Mouse (Mus musculus) liver, embryonic 12.5 days (tissue): Measurements from ENCODE around the gene Fdxacb1. TPM values are rescaled to one million over a fixed set of nuclear protein-coding genes. Genes with fewer than 3 reads are reported as not detected.
A peak's percentile ranks its signal among the peaks of the same experiment; 100 is the strongest.

Experiments used
- ATAC-seq: fragments of 200-750 bp; cut with Nextera tagmentation; 2 replicates; pipeline ENCODE4 v1.8.0; 2017; ENCODE audit warnings: moderate number of reproducible peaks, mild to moderate bottlenecking, moderate library complexity
- H3K27ac ChIP-seq: fragments of 300-500 bp; sonication (generic); 2 replicates; pipeline ENCODE4 v1.5.1; 2016; ENCODE audit warnings: mild to moderate bottlenecking
- H3K27me3 ChIP-seq: fragments of 300-500 bp; sonication (generic); replicated peaks from 2 replicates; pipeline ENCODE4 v1.6.1; 2016; ENCODE audit warnings: mild to moderate bottlenecking, moderate library complexity
- H3K36me3 ChIP-seq: fragments of 300-500 bp; sonication (generic); 2 replicates; pipeline ENCODE4 v1.6.1; 2016; ENCODE audit warnings: mild to moderate bottlenecking, moderate library complexity
- H3K4me1 ChIP-seq: fragments of 300-500 bp; sonication (generic); 2 replicates; pipeline ENCODE4 v1.6.1; 2016
- H3K4me2 ChIP-seq: fragments of 300-500 bp; sonication (generic); 2 replicates; pipeline ENCODE4 v1.6.1; 2016; ENCODE audit warnings: mild to moderate bottlenecking, moderate library complexity
- H3K4me3 ChIP-seq: fragments of 300-500 bp; sonication (generic); 2 replicates; pipeline ENCODE4 v1.5.1; 2016; ENCODE audit warnings: mild to moderate bottlenecking, moderate library complexity
- H3K9ac ChIP-seq: fragments of 300-500 bp; sonication (generic); 2 replicates; pipeline ENCODE4 v1.6.1; 2016; ENCODE audit warnings: mild to moderate bottlenecking, moderate library complexity
- H3K9me3 ChIP-seq: fragments of 300-500 bp; sonication (generic); replicated peaks from 2 replicates; pipeline ENCODE4 v1.6.1; 2016; ENCODE audit warnings: mild to moderate bottlenecking, moderate library complexity
- WGBS: fragments of 180-500 bp; shearing (Covaris S2); methylation state at CpG from one replicate; pipeline ENCODE4 v1.1.7; 2016; ENCODE audit not compliant: insufficient replicate concordance; 5-methylcytosine and 5-hydroxymethylcytosine counted together
- polyA plus RNA-seq: library from polyadenylated mRNA; unstranded; fragments of >200 nt; fragmentation: Nextera tagmentation; extraction: Ambion mirVana; gene quantifications from 2 replicates; pipeline ENCODE4 v1.2.1, GENCODE M21; 2016

Gene Fdxacb1
- polyA plus RNA-seq, 1 experiment from 2014 or later: 13.7 TPM

DNA sequence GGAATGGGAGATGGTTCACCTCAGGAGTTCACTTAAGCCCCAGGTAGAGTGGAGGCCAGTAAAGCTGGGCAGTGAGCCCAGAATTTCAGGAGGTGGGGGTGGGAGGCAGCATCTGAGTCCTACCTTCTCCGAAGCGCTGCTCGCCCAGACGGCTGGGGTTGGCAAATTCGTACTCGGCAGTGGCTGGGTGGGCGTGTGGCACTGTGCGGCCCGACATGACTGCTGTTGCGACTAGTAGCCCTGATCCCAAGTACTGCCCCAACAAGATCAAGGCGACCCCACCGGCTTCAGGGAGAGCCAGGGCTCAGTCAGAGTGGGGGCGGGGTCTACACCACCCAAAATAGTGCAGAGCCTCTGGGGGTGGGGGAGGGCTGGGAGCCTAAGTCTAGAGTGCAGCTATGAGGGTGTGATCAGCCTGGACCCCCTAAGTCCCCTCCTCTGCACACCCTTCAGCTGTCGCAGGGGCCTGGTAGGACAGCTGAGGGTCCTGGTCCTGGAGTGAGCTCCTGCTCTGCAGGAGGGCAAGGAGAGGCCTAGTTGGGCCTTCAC lies 15.9 kb upstream of the Fdxacb1 start, which contains the start of gene Hspb2:
Gene Hspb2 (minus strand): TSS at position 301 of the 549 bp plus-strand sequence.
- Histone ChIP-seq H3K4me1 (no peaks in the 10 kb centered on the region), H3K9ac (no peak within 1 kb of the TSS), H3K9me3 (no peaks in the 10 kb centered on the region), H3K27me3 (peaks cover 62% of the 10 kb centered on the region), H3K27ac (no peak within 1 kb of the TSS), H3K36me3 (no peaks in the 10 kb centered on the region), H3K4me3 (no peak within 1 kb of the TSS), H3K4me2 (no peak within 1 kb of the TSS)
- WGBS: 65% methylated on average over 14 of the region's 14 CpGs
- ATAC-seq: 0 out of 2 replicates have a peak, but pooled peaks have one; percentile 35

DNA sequence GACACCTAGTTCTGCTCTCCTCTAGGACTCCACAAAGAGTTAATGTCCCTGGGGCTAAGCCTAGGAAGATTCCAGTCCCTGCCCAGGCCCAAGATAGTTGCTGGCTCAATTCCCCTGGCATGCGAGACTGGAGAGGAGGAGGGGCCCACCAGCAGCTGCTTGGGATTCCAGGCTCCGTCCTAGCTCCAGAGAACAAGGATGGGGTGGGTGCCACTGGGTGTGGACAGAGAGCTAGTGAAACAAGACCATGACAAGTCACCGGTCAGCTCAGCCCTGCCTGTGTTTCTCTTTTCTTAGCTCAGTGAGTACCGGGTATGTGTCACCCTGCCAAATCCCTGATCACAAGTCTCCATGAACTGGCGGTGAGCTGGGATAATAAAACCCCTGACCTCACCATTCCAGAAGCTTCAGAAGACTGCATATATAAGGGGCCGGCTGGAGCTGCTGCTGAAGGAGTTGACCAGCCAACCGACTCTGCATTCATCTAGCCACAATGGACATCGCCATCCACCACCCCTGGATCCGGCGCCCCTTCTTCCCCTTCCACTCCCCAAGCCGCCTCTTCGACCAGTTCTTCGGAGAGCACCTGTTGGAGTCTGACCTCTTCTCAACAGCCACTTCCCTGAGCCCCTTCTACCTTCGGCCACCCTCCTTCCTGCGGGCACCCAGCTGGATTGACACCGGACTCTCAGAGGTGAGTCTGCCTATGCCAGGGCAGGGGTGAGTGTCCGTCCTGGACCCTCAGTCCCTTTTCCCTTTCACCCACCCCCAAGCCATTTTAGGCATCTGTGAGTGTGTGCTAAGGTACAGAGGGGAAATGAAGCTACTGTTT lies 15.0 kb upstream of the Fdxacb1 start:
- no peaks in the 10 kb centered on the region for H3K36me3 ChIP-seq
- no peak overlapping the region for H3K9ac ChIP-seq
- H3K9me3 ChIP-seq: no peaks in the 10 kb centered on the region
- no peak overlapping the region for H3K4me2 ChIP-seq
- 68% methylated on average over 17 of the region's 17 CpGs for WGBS
- H3K4me1 ChIP-seq: no peaks in the 10 kb centered on the region
- no peak overlapping the region for H3K27ac ChIP-seq
- H3K27me3 ChIP-seq: peaks cover 54% of the 10 kb centered on the region
- ATAC-seq: no peak
- H3K4me3 ChIP-seq: no peak overlapping the region

DNA sequence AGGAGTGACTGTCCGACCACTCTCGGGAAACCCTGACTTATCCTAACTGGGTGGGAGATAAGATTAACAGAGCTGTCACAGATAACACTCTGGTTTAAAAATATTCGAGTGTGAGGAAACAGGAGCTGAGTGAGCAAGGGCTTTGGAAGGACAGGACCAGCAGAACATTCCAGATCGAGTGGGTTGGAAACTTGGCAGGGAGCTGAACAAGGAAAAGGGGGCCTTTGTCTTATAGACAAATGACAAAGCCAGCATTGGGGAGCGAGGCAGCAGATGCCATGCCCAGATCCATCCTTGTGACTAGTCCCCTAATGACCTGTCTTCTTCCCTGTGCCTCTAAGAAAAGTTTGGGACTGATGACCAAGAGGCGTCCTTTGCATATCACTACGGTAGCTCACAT lies 14.1 kb upstream of the Fdxacb1 start:
- no peaks in the 10 kb centered on the region for H3K36me3 ChIP-seq
- H3K4me1 ChIP-seq: no peaks in the 10 kb centered on the region
- no peak overlapping the region for H3K9ac ChIP-seq
- 27% methylated on average over 7 of the region's 7 CpGs for WGBS
- H3K27ac ChIP-seq: no peak overlapping the region
- peaks cover 49% of the 10 kb centered on the region for H3K27me3 ChIP-seq
- H3K4me3 ChIP-seq: no peak overlapping the region
- no peaks in the 10 kb centered on the region for H3K9me3 ChIP-seq
- H3K4me2 ChIP-seq: no peak overlapping the region
- ATAC-seq: no peak

DNA sequence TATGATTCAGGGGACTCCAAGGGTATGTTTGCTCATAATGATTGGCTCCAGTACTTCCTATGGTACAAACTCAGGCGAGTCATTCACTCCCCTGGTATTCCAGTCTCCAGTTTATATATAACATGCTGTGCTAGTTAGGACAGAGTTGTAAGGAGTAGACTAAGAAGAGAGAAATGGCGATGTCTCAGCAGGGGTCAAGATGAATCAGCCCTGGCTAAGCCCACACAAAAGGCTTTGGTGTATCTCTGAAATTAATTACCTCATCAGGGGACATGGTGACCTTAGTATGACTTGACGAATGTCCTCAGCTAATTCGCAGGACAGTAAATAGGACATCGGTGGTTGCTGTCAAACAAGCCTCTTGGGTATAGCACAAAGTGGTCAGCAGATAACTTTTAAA lies 11.3 kb upstream of the Fdxacb1 start:
- no peak overlapping the region for H3K27ac ChIP-seq
- H3K27me3 ChIP-seq: peaks cover 39% of the 10 kb centered on the region
- 56% methylated on average over 5 of the region's 5 CpGs for WGBS
- H3K4me2 ChIP-seq: no peak overlapping the region
- H3K4me1 ChIP-seq: no peaks in the 10 kb centered on the region
- no peaks in the 10 kb centered on the region for H3K9me3 ChIP-seq
- H3K36me3 ChIP-seq: no peaks in the 10 kb centered on the region
- ATAC-seq: no peak
- H3K9ac ChIP-seq: no peak overlapping the region
- no peak overlapping the region for H3K4me3 ChIP-seq

DNA sequence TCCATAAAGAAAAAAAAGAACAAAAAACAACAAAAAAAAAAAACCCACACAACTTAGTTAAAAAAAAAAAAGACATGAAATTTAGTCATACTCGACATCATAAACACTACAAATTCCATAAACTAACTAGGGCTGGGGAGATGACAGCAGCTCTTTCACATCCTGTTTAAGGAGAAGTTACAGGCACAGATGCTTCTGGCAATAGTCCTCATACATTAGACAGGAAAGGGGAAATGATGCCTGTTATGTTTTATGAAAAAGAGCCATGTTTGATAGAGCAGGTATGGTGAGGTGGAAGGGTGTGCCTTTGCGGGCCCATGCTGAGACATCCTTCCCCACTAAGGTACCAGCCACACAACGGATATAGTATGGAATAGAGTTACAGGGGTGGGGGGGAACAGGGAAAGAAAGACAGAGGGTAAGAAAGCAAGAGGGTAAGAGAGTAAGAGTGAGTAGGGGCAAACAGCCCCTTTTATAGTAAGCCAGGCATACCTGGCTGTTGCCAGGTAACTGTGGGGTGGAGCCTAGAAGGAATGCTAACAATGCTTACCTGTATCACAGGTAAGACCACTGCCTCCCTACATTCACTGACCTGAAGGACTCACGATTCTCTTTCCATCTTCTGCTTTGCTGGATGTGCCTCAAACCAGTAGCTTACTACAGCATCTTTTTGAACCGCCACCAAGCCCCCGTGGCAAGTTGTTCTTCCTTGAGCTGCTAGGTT lies 6.4 kb upstream of the Fdxacb1 start:
- H3K36me3 ChIP-seq: no peaks in the 10 kb centered on the region; the same call in 1 of the 2 replicates

DNA sequence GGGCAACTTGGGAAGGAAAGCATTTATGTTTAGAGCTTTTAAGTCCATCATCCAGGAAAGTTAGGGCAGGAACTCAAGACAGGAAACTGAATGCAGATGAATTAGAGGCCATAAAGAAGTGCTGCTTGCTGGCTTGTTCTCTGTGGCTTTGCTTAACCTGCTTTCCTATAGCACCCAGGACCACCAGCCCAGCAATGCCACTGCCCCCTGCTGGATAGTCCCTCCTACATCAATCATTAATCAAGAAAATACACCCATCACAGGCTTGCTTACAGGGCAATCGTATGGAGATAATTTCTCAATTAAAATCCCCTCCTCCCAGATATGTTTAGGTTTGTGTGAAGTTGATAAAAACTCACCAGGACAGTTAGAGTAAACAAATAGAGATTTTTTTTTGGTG lies 4.7 kb upstream of the Fdxacb1 start:
- Histone ChIP-seq H3K4me1 (peaks cover 10% of the 10 kb centered on the region), H3K9ac (no peak overlapping the region), H3K27ac (no peak overlapping the region), H3K27me3 (0 out of 2 replicates have a peak, but pooled peaks cover 5% of the 10 kb centered on the region), H3K9me3 (no peaks in the 10 kb centered on the region), H3K36me3 (no peaks in the 10 kb centered on the region; the same call in 1 of the 2 replicates), H3K4me2 (no peak overlapping the region), H3K4me3 (no peak overlapping the region)
- no peak for ATAC-seq
- 77% methylated on average over 1 of the region's 1 CpGs for WGBS

More for the DNA sequence above, 6.4 kb upstream of the Fdxacb1 start:
- ATAC-seq: no peak
- no peak overlapping the region for H3K4me3 ChIP-seq
- no peak overlapping the region for H3K9ac ChIP-seq
- no peaks in the 10 kb centered on the region for H3K9me3 ChIP-seq
- 0 out of 2 replicates have a peak, but pooled peaks cover 5% of the 10 kb centered on the region for H3K27me3 ChIP-seq
- WGBS: 57% methylated on average over 6 of the region's 6 CpGs
- no peak overlapping the region for H3K4me2 ChIP-seq
- no peak overlapping the region for H3K27ac ChIP-seq
- no peaks in the 10 kb centered on the region for H3K4me1 ChIP-seq

DNA sequence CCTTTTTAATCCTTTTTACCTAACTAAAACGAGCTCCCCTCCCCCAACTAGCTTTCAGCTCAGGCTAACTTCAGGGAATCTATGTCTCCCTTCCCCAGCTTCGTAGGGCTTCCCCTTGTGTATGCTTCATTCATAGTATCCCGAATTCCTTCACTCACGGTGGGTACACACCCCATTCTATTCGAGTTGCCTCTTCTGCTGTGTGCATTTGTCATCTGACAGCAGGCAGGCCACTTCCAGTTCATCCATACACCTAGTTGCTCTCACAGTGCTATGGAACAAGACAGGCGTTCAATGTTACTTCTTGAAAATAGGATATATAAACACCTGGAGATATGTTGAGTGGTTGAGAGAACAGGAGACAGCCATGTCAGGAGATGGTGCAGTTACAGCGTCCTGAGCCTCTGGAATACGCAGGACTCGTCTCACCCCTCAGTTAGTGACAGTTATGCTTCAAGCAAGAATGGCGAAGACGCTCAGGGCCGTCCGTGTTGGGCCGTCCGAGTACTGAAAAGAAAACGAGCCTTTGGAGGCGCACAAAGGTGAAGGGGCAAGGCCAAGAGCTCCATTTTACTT lies 417 bp upstream of the Fdxacb1 start:
- Histone ChIP-seq H3K9me3 (no peaks in the 10 kb centered on the region), H3K4me3 (peak overlapping the region; percentile 75), H3K27me3 (no peaks in the 10 kb centered on the region), H3K27ac (peak overlapping the region; percentile 93), H3K9ac (peak overlapping the region; percentile 74), H3K4me2 (peak overlapping the region; percentile 91), H3K4me1 (peaks cover 26% of the 10 kb centered on the region), H3K36me3 (peaks cover 24% of the 10 kb centered on the region)
- ATAC-seq: peak; percentile 44
- WGBS: 5% methylated on average over 17 of the region's 17 CpGs

DNA sequence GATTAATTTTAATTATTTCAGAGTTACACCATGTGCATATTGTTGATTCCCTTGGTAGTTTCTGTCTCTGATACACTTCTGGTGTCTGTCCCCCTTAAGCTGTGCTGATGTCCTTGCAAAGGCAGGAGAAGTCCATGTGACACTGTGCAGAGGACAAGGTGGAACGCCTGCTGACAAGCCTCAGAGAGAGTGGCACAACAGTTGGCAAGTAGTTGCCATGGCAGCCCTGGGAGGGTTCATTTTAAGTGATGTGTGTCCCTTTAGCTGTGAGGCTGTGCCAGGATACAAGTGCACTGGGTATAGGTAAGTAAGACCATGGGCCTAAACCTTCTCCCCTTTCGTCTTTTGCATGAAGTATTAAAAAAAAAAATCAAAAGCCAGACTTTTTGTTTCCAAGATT lies 2.0 kb downstream of the Fdxacb1 start:
- no peak overlapping the region for H3K4me2 ChIP-seq
- H3K27ac ChIP-seq: no peak overlapping the region
- WGBS: 77% methylated on average over 2 of the region's 2 CpGs
- H3K9me3 ChIP-seq: no peaks in the 10 kb centered on the region
- no peak overlapping the region for H3K9ac ChIP-seq
- H3K27me3 ChIP-seq: no peaks in the 10 kb centered on the region
- H3K4me3 ChIP-seq: no peak overlapping the region
- no peak for ATAC-seq
- peaks cover 24% of the 10 kb centered on the region for H3K36me3 ChIP-seq
- H3K4me1 ChIP-seq: peaks cover 50% of the 10 kb centered on the region

DNA sequence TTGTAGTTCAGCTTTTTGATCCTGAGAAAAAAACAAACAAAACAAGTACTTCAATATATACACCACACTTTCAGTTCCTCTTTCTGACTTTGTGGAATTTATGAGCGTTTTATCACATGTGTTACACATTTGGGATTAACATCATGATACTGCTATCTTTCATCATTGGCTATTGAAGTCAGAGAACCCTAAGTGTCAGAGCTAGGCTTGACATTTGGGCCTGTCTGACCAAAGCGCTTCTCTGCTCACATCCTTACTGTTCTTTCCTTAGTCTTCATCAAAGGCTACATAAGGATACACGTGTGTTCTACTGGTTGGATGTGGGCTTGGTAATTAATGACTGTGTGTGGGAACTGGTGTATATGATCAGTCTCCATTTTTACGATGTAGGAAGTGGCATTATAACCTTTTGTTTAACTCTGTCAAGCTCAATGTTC lies 6.0 kb downstream of the Fdxacb1 start:
- ATAC-seq: no peak

DNA sequence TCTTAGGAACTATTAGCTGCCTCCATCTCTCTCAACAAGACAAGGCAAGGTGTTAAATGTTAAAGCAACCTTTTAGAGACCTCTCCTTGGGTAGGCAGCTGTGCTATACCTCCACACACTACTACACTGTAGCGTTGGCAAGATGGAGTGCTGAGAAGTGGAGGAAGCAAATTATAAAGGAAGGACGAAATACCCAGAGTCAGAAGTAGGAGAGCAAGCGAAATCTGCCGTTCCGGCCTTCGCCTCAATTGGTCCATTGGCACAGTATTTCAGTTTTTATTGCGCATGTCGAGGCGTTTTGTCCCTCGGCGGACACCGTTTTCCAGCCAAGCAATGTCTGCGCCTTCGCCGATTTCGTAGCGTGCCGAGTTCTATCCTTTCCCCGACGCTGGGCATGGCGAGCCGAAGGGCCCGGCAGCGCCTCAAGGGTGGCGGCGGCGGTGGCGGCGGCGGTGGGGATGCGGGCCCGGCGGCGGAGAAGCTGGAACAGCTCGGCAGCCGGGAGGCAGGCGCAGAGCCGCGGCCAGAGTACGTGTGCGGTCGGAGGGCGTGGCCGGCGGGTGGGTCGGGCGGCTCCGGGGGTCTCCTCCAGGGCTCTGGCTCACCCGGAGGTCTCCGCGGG lies 7.1 kb downstream of the Fdxacb1 start, which contains the start of the genes Alg9 and 1110032A03Rik:
Gene Alg9 (plus strand): TSS at position 29 of the 622 bp plus-strand sequence.
Gene 1110032A03Rik (minus strand): TSS at position 530 of the 622 bp plus-strand sequence.
- H3K27ac ChIP-seq: peak within 1 kb of the TSS; percentile 81
- no peaks in the 10 kb centered on the region for H3K27me3 ChIP-seq
- no peaks in the 10 kb centered on the region for H3K9me3 ChIP-seq
- H3K4me3 ChIP-seq: peak within 1 kb of the TSS; percentile 90
- under 1% methylated on average over 51 of the region's 51 CpGs for WGBS
- peak within 1 kb of the TSS; percentile 95 for H3K9ac ChIP-seq
- peak within 1 kb of the TSS; percentile 99 for H3K4me2 ChIP-seq
- ATAC-seq: peak; percentile 73
- H3K36me3 ChIP-seq: peaks cover 47% of the 10 kb centered on the region
- H3K4me1 ChIP-seq: peaks cover 41% of the 10 kb centered on the region

More for the DNA sequence above, 6.0 kb downstream of the Fdxacb1 start:
- Histone ChIP-seq H3K4me1 (peaks cover 47% of the 10 kb centered on the region), H3K9ac (peak overlapping the region; percentile 95; the same call in 1 of the 2 replicates), H3K36me3 (peaks cover 39% of the 10 kb centered on the region), H3K9me3 (no peaks in the 10 kb centered on the region), H3K27me3 (no peaks in the 10 kb centered on the region), H3K4me2 (peak overlapping the region; percentile 99), H3K27ac (peak overlapping the region; percentile 64; the same call in 1 of the 2 replicates), H3K4me3 (peak overlapping the region; percentile 90)
- WGBS: 56% methylated on average over 4 of the region's 4 CpGs

DNA sequence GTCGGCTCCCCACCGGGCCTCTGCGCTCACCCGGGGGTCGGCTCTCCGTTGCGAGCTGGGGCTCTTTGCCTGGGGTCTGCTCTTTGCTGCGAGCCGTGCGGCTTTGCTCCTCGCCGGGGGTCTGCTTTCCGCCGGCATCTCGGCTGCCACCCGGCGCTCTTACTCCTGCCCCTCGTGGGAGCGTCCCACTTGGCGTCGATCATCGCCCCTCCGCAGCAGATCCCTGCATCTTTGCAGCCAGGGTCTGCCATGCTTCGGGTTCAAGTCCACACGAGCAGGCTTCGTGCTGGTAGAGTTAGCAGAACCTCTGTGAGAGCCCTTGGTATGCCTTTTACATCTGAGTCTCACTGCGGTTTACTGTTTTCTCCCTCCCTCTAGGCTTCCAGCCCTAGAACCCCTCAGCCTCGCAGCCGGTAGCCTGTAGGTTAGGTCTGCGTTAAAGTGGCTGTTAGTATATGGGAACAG lies 7.7 kb downstream of the Fdxacb1 start:
- Histone ChIP-seq H3K27ac (peak overlapping the region; percentile 81), H3K27me3 (no peaks in the 10 kb centered on the region), H3K4me1 (peaks cover 41% of the 10 kb centered on the region), H3K4me3 (peak overlapping the region; percentile 90), H3K9me3 (no peaks in the 10 kb centered on the region), H3K4me2 (peak overlapping the region; percentile 99), H3K9ac (peak overlapping the region; percentile 95), H3K36me3 (peaks cover 50% of the 10 kb centered on the region)
- peak; percentile 54 for ATAC-seq
- 3% methylated on average over 30 of the region's 30 CpGs for WGBS
